Mouse (Mus musculus): ENCODE data around the gene Fgf4. TPM values are rescaled to one million over a fixed set of nuclear protein-coding genes. Genes with fewer than 3 reads are reported as not detected.

Gene Fgf4
- polyA plus RNA-seq, 1 experiment from 2014 or later, result not detected

DNA sequence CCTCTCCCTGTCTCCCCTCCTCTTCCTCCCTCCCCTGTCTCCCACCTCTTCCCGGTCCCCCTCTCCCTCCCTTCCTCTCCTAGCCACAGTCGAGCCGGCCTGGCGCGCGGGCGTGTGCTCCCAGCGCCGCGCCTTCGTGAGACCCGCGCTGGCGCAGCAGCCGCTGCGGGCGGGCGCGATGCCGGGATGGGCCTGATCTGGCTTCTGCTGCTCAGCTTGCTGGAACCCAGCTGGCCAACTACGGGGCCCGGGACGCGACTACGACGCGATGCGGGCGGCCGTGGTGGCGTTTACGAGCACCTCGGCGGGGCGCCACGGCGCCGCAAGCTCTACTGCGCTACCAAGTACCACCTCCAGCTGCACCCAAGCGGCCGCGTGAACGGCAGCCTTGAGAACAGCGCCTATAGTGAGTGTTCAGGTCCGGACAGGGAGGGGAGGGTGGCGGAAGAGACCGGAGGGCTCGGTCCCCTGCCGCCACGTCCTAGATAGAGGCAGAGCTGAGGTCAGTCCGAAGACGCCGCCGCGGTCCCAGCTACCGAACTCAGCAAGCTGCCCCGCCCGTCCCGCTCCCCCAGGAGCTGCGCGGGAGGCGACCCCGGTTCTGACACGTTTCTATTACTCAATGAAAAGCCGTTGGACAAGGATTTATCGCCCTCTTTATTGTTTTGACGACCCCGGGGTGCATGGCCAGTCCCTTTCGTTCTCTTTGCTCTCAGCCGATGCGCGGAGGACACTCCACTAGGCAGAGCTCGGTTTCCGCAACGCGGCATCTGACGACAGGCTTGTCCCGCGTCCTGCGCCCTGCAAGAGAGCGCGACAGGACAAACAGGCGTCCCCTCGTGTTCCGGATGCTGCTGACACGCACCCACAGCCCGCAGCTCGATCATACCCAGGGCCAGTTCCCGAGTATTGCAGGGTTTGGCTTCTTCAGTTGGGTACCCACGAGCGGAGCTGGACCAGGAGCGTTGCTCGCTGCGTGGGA, 8.4 kb upstream of the Fgf4 start:
- peaks cover 10% of the 10 kb centered on the region for H3K4me1 ChIP-seq (ENCODE audit: control insufficient read depth, insufficient read depth, low read length)
- no peak overlapping the region for H3K27ac ChIP-seq (ENCODE audit: low read length)
- peak overlapping the region; percentile 67 for H3K4me2 ChIP-seq (ENCODE audit: low read length)
- under 1% methylated on average over 92 of the region's 94 CpGs for WGBS
- H3K9me3 ChIP-seq (replicated peaks; ENCODE audit: control insufficient read depth, low read length, poor library complexity, severe bottlenecking), result no peaks in the 10 kb centered on the region
- ATAC-seq, result peak; percentile 48; the same call in 1 of the 2 replicates
- peak overlapping the region; percentile 5 for H3K9ac ChIP-seq (ENCODE audit: low read depth, low read length)
- H3K4me3 ChIP-seq (ENCODE audit: low read depth, low read length), result peak overlapping the region; percentile 42
- H3K36me3 ChIP-seq (ENCODE audit: control insufficient read depth, insufficient read depth, low read length), result no peaks in the 10 kb centered on the region
- H3K27me3 ChIP-seq (ENCODE audit: control insufficient read depth, insufficient read depth, low read depth, low read length), result peaks cover 61% of the 10 kb centered on the region

DNA sequence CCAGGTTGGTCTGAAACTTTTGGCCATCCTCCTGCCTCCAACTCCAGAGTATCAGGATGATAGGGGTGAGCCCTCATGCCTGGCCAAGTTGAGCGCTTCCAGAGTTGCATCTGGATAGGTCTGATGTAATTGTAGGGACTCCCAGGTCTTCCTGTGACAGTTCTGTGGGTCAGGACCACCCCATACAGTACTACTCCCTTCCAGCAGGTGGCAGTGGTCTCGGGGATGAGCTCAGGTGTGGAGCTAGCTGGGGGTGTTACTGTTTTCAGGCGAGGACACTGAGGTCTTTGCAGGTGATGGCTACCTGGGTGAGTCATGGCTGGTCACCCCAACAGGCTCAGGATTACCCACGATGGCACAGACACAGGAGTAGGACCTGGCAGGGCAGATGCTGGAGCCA, 1.0 kb upstream of the Fgf4 start:
- no peaks in the 10 kb centered on the region for H3K36me3 ChIP-seq (ENCODE audit: control insufficient read depth, insufficient read depth, low read length)
- no peak overlapping the region for H3K4me2 ChIP-seq (ENCODE audit: low read length)
- 22% methylated on average over 4 of the region's 4 CpGs for WGBS
- peaks cover 10% of the 10 kb centered on the region for H3K27me3 ChIP-seq (ENCODE audit: control insufficient read depth, insufficient read depth, low read depth, low read length)
- H3K9ac ChIP-seq (ENCODE audit: low read depth, low read length), result no peak overlapping the region
- H3K4me1 ChIP-seq (ENCODE audit: control insufficient read depth, insufficient read depth, low read length), result no peaks in the 10 kb centered on the region
- H3K4me3 ChIP-seq (ENCODE audit: low read depth, low read length), result no peak overlapping the region
- no peak overlapping the region for H3K27ac ChIP-seq (ENCODE audit: low read length)
- H3K9me3 ChIP-seq (replicated peaks; ENCODE audit: control insufficient read depth, low read length, poor library complexity, severe bottlenecking), result no peaks in the 10 kb centered on the region
- ATAC-seq, result no peak

DNA sequence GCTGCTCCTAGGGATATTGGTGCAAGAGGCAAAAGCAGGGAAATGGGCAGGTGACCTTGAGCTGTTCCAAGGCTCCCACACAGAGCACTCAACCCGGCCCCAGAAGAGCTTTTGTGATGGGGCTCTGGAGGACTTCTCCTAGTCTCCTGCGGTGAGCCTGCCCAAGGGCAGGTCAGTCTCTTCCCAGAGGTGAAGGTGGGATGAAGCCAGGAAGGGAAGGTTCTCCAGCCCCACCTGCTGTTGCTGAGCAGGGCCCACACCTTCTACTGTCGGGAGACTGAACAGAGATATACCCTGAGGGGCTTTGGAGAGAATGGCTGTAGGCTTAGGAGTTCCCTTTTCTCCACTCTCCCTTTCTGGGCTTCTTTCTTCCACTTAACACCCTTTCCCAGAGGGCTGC, 4.2 kb downstream of the Fgf4 start:
- 67% methylated on average over 3 of the region's 3 CpGs for WGBS
- no peak for ATAC-seq
- Histone ChIP-seq H3K4me1 (ENCODE audit: control insufficient read depth, insufficient read depth, low read length) (no peaks in the 10 kb centered on the region), H3K27me3 (ENCODE audit: control insufficient read depth, insufficient read depth, low read depth, low read length) (no peaks in the 10 kb centered on the region), H3K4me3 (ENCODE audit: low read depth, low read length) (no peak overlapping the region), H3K27ac (ENCODE audit: low read length) (no peak overlapping the region), H3K9me3 (replicated peaks; ENCODE audit: control insufficient read depth, low read length, poor library complexity, severe bottlenecking) (no peaks in the 10 kb centered on the region), H3K9ac (ENCODE audit: low read depth, low read length) (no peak overlapping the region), H3K36me3 (ENCODE audit: control insufficient read depth, insufficient read depth, low read length) (no peaks in the 10 kb centered on the region), H3K4me2 (ENCODE audit: low read length) (no peak overlapping the region)

DNA sequence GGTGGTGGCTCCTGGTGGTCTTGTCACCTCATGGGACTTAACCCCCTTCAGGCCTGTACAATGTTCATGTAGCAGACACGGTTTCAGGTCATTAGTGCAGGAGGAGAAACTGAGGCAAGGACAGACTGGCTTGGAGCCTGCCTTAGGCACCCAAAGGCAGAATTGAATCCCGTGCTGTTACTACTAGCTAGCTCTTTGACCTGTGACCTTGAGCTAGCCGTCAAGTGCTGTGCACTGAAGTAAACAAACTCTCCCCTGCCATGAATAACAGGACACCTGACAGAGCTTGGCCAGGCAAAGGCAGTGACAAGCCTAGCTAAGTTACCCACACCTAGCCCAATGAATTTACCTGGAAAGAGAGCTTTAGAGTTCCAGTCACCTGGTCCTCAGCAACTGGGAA, 7.8 kb downstream of the Fgf4 start:
- WGBS, result 56% methylated on average over 3 of the region's 3 CpGs
- H3K9ac ChIP-seq (ENCODE audit: low read depth, low read length), result no peak overlapping the region
- no peak overlapping the region for H3K4me3 ChIP-seq (ENCODE audit: low read depth, low read length)
- no peak overlapping the region for H3K27ac ChIP-seq (ENCODE audit: low read length)
- no peak overlapping the region for H3K4me2 ChIP-seq (ENCODE audit: low read length)
- no peaks in the 10 kb centered on the region for H3K4me1 ChIP-seq (ENCODE audit: control insufficient read depth, insufficient read depth, low read length)
- peaks cover 6% of the 10 kb centered on the region for H3K27me3 ChIP-seq (ENCODE audit: control insufficient read depth, insufficient read depth, low read depth, low read length)
- H3K36me3 ChIP-seq (ENCODE audit: control insufficient read depth, insufficient read depth, low read length), result no peaks in the 10 kb centered on the region
- no peaks in the 10 kb centered on the region for H3K9me3 ChIP-seq (replicated peaks; ENCODE audit: control insufficient read depth, low read length, poor library complexity, severe bottlenecking)
- no peak for ATAC-seq

GRCm38 (mm10) chr7:144857158-144857557, 10.0 kb downstream of the Fgf4 start:
- 82% methylated on average over 7 of the region's 7 CpGs for WGBS
- Histone ChIP-seq H3K4me3 (ENCODE audit: low read depth, low read length) (no peak overlapping the region), H3K36me3 (ENCODE audit: control insufficient read depth, insufficient read depth, low read length) (no peaks in the 10 kb centered on the region), H3K9me3 (replicated peaks; ENCODE audit: control insufficient read depth, low read length, poor library complexity, severe bottlenecking) (no peaks in the 10 kb centered on the region), H3K27ac (ENCODE audit: low read length) (no peak overlapping the region), H3K27me3 (ENCODE audit: control insufficient read depth, insufficient read depth, low read depth, low read length) (peaks cover 28% of the 10 kb centered on the region), H3K4me1 (ENCODE audit: control insufficient read depth, insufficient read depth, low read length) (peaks cover 9% of the 10 kb centered on the region; the same call in 1 of the 2 replicates), H3K4me2 (ENCODE audit: low read length) (no peak overlapping the region), H3K9ac (ENCODE audit: low read depth, low read length) (no peak overlapping the region)
- ATAC-seq, result no peak

GRCm38 (mm10) chr7:144857826-144858342, 10.7 kb downstream of the Fgf4 start:
- WGBS, result 61% methylated on average over 3 of the region's 3 CpGs
- no peak overlapping the region for H3K27ac ChIP-seq (ENCODE audit: low read length)
- H3K4me3 ChIP-seq (ENCODE audit: low read depth, low read length), result no peak overlapping the region
- ATAC-seq, result no peak
- peaks cover 9% of the 10 kb centered on the region; the same call in 1 of the 2 replicates for H3K4me1 ChIP-seq (ENCODE audit: control insufficient read depth, insufficient read depth, low read length)
- H3K4me2 ChIP-seq (ENCODE audit: low read length), result no peak overlapping the region
- H3K36me3 ChIP-seq (ENCODE audit: control insufficient read depth, insufficient read depth, low read length), result no peaks in the 10 kb centered on the region
- peaks cover 31% of the 10 kb centered on the region for H3K27me3 ChIP-seq (ENCODE audit: control insufficient read depth, insufficient read depth, low read depth, low read length)
- no peak overlapping the region for H3K9ac ChIP-seq (ENCODE audit: low read depth, low read length)
- no peaks in the 10 kb centered on the region for H3K9me3 ChIP-seq (replicated peaks; ENCODE audit: control insufficient read depth, low read length, poor library complexity, severe bottlenecking)

DNA sequence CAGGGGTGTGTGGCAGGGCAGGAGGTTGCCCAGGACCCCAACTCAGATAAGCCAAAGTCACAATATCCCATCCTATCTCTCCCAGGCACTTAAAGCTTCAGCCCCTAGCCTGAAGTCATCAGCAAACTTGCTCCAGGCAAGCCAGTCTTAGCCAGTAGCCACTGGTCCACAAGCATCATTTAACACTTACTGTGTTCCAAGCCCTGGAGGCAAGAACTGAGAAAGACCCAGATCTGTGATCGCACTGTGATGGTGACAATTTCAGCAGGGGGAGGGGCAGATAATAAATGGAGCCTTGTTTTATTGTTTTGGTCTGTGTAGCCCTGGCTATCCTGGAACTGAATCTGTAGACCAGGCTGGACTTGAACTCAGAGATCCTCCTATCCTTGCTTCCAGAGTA, 11.5 kb downstream of the Fgf4 start:
- no peak overlapping the region for H3K27ac ChIP-seq (ENCODE audit: low read length)
- WGBS, result 97% methylated on average over 1 of the region's 1 CpGs
- H3K4me1 ChIP-seq (ENCODE audit: control insufficient read depth, insufficient read depth, low read length), result peaks cover 9% of the 10 kb centered on the region; the same call in 1 of the 2 replicates
- no peaks in the 10 kb centered on the region for H3K9me3 ChIP-seq (replicated peaks; ENCODE audit: control insufficient read depth, low read length, poor library complexity, severe bottlenecking)
- no peak overlapping the region for H3K4me2 ChIP-seq (ENCODE audit: low read length)
- no peak overlapping the region for H3K4me3 ChIP-seq (ENCODE audit: low read depth, low read length)
- H3K36me3 ChIP-seq (ENCODE audit: control insufficient read depth, insufficient read depth, low read length), result no peaks in the 10 kb centered on the region
- H3K27me3 ChIP-seq (ENCODE audit: control insufficient read depth, insufficient read depth, low read depth, low read length), result peaks cover 37% of the 10 kb centered on the region
- H3K9ac ChIP-seq (ENCODE audit: low read depth, low read length), result no peak overlapping the region
- no peak for ATAC-seq

DNA sequence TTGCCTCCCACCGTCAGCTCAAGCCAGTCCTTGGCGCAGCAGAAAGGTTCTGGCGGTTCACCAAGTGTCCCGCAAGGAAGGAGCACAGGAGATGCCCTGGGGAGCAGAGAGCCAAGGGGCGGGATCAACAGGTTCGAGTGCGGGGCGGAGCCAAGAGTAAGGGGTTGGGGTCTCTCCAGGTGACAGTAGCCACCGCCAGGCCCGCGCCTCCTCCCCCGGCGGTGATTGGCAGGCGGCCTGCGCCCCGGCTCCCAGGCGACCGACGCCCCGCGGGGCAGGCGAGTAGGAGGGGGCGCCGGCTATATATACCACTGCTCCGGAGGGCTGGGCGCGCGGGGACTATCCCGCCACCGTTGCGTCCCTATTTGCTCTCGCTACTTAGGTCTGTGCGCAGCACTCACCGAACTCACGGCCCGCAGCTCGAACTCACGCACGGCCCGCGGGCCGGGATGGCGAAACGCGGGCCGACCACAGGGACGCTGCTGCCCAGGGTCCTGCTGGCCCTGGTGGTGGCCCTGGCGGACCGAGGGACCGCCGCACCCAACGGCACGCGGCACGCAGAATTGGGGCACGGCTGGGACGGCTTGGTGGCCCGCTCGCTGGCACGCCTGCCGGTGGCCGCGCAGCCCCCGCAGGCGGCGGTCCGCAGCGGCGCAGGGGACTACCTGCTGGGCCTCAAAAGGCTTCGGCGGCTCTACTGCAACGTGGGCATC, 14.0 kb downstream of the Fgf4 start:
- under 1% methylated on average over 62 of the region's 72 CpGs for WGBS
- no peaks in the 10 kb centered on the region for H3K9me3 ChIP-seq (replicated peaks; ENCODE audit: control insufficient read depth, low read length, poor library complexity, severe bottlenecking)
- H3K4me2 ChIP-seq (ENCODE audit: low read length), result peak overlapping the region; percentile 16
- H3K4me3 ChIP-seq (ENCODE audit: low read depth, low read length), result peak overlapping the region; percentile 20
- H3K27ac ChIP-seq (ENCODE audit: low read length), result no peak overlapping the region
- no peak overlapping the region for H3K9ac ChIP-seq (ENCODE audit: low read depth, low read length)
- H3K36me3 ChIP-seq (ENCODE audit: control insufficient read depth, insufficient read depth, low read length), result no peaks in the 10 kb centered on the region
- H3K4me1 ChIP-seq (ENCODE audit: control insufficient read depth, insufficient read depth, low read length), result peaks cover 9% of the 10 kb centered on the region; the same call in 1 of the 2 replicates
- no peak for ATAC-seq
- peaks cover 56% of the 10 kb centered on the region for H3K27me3 ChIP-seq (ENCODE audit: control insufficient read depth, insufficient read depth, low read depth, low read length)

DNA sequence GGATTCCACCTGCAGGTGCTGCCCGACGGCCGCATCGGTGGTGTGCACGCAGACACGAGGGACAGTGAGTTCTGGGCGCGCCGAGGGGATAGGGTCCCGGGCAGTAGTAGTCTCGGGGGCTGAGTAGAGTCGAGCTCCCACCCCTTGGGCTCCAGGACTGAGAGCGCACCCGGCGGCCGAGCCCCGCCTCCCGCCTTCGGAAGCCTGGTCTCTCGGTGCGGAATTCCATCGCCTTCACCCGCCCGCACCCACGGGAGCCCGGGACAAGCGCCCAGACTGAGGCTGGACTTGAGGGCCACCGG, 14.6 kb downstream of the Fgf4 start:
- Histone ChIP-seq H3K27ac (ENCODE audit: low read length) (no peak overlapping the region), H3K9ac (ENCODE audit: low read depth, low read length) (no peak overlapping the region), H3K36me3 (ENCODE audit: control insufficient read depth, insufficient read depth, low read length) (no peaks in the 10 kb centered on the region), H3K9me3 (replicated peaks; ENCODE audit: control insufficient read depth, low read length, poor library complexity, severe bottlenecking) (no peaks in the 10 kb centered on the region), H3K4me1 (ENCODE audit: control insufficient read depth, insufficient read depth, low read length) (peaks cover 9% of the 10 kb centered on the region; the same call in 1 of the 2 replicates), H3K27me3 (ENCODE audit: control insufficient read depth, insufficient read depth, low read depth, low read length) (peaks cover 60% of the 10 kb centered on the region), H3K4me2 (ENCODE audit: low read length) (peak overlapping the region; percentile 16), H3K4me3 (ENCODE audit: low read depth, low read length) (peak overlapping the region; percentile 20)
- WGBS, result under 1% methylated on average over 28 of the region's 28 CpGs
- ATAC-seq, result no peak

Data from midbrain, embryonic 16.5 days (tissue).